Mouse (Mus musculus) mesoderm, embryonic 11.5 days (tissue): ENCODE data around the gene BC049715.
A peak's percentile ranks its signal among the peaks of the same experiment; 100 is the strongest.
"Not testable (repeated sequence)": the region's sequence is repeated elsewhere in the genome, so short reads cannot be mapped to it uniquely, and the experiment has no call there.

Source experiments
- DNase-seq: peaks from one replicate; pipeline ENCODE4 v3.0.0-alpha.2; 2012; ENCODE audit warnings: low read depth, low spot score

BC049715 gene

GRCm38 (mm10) chr6:136827516-136827880 lies at the start of gene BC049715:
BC049715 (plus strand) TSS chr6:136827626.
- DNase-seq, result no peak

DNA sequence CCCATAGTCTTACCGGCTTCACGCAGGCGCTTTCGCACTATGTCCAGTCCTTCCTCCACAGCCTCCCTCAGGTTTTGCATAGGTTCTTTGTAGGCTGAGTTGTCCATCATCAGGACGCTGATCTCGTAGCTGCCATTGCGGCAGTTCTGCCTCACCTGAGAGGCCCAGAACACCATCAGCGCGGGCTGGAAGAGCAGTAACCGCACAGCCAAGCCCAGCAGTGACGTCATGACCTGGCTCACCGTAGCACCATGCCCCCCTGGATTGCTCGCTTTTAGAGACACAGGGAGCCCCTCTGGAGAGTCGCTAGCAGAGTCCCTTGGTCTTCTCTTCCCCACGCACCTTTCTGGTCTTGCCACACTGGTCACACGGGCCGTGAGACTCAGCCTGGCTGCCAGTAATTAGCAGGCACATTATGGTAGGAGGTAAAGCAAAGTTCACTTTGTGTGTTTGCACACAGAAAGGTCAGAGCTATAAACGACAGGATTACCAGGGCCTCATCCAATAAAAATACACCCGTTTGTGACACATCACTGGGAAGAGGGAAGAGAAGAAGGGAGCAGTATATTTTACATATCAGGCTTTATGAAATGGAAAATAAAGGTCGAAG lies 45.9 kb upstream of the BC049715 start, which contains the start of gene Gucy2c:
TSS of gene Gucy2c (minus strand) at position 389 of the 610 bp plus-strand sequence.
- DNase-seq, result no peak

- no peak for DNase-seq
Observed at GRCm38 (mm10) chr6:136782146-136782545, 45.3 kb upstream of the BC049715 start.

DNA sequence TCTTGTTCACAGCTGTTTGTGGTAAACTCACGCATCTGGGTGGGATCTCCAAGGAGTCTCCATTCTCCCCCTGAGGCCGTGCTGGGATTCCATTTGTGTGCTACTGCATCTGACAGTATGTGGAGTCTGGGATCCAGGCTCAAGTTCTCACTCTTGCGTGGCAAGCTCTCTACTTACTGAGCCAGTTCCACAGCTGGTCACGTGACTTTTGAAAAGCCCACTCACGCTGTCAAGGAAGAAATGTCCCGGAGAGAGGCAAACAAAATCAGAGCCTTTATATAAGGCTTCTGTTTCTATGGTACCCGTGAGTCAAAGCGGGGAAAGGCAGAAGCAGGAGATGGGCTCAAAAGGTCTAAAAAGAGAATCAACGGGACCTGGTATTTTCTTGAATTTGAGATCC lies 44.7 kb upstream of the BC049715 start:
- DNase-seq, result no peak

- DNase-seq, result no peak
Observed at GRCm38 (mm10) chr6:136789391-136789971, 37.9 kb upstream of the BC049715 start.

DNA sequence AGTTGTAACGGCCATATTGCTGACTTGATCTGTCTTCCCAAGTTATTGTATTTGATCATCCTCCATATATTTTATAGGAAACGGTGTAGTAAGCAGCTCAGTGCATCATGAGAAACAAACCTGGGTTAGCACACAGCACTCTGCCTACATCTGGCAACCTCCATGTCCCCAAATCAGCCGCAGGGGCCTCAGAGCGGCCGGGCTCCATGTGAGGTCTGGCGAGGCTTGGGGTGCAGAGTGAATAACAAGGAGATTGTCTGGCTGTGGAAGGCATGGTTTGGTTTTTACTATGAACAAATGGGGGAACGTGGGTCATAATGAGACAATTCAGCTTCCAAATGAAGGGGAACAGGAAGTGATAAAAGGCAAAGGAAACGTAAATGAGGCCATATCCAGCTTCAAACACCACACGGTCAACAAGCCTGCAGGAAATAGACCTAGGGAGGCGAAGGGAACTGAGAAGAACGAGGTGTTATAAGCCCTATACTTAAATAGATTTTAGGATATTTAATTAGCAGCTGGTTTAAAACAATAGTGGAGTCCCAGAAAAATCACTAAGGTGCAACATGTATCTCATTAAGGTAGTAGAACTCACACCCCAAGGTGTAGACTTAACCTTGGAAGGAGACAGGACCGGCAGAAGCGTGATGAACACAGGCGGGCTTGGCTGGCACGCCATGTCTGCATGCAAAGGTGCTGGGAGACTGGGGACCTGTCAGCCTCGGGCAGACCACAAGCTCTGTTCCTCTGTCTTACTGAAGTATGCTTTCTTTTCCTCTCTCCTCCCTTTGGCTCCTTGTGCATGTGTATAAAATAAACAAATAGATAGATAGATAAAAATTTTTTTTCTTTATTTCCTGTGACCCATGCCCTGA lies 34.3 kb upstream of the BC049715 start:
- no peak for DNase-seq

- no peak for DNase-seq
Observed at GRCm38 (mm10) chr6:136793831-136794525, 33.4 kb upstream of the BC049715 start.

DNA sequence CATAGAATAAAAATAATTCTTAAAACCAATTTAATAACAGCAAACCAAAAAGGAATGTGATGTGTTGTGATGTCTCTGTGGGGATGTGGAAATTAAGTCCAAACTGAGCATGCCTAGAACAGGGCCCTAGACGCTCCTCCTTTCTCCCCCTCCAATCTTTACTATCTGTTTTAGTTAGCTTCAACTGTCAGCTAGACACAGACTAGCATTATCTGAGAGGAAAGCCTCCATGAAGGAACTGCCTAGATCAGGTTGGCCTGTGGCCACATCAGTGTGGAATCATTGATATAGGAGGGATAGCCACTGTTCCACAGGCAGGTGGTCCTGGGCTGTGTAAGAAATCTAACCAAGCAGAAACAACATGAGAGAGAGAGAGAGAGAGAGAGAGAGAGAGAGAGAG lies 32.3 kb upstream of the BC049715 start:
- DNase-seq, result no peak

- no peak for DNase-seq
Observed at GRCm38 (mm10) chr6:136795850-136796249, 31.6 kb upstream of the BC049715 start.

- not testable (repeated sequence) for DNase-seq
Observed at GRCm38 (mm10) chr6:136797874-136798693, 29.3 kb upstream of the BC049715 start.

- DNase-seq, result no peak
Observed at GRCm38 (mm10) chr6:136800710-136801109, 26.7 kb upstream of the BC049715 start.

DNA sequence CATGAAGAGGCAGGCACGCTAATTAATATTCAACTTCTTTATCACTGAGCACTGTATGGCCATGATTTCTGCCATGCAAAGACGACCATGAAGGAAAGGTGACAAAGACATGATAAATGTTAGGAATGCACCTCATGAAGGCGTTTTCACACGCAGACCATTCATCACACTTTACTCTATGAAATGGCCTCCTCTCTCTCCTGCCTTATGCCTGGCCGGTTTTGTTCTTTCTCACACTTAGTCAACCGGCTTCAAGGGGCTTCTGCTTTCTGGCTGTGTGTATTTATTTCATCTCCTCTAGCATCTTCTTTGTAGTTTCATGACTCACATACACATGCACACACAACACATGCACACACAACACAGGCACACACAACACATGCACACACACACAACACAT lies 26.2 kb upstream of the BC049715 start:
- DNase-seq, result no peak

DNA sequence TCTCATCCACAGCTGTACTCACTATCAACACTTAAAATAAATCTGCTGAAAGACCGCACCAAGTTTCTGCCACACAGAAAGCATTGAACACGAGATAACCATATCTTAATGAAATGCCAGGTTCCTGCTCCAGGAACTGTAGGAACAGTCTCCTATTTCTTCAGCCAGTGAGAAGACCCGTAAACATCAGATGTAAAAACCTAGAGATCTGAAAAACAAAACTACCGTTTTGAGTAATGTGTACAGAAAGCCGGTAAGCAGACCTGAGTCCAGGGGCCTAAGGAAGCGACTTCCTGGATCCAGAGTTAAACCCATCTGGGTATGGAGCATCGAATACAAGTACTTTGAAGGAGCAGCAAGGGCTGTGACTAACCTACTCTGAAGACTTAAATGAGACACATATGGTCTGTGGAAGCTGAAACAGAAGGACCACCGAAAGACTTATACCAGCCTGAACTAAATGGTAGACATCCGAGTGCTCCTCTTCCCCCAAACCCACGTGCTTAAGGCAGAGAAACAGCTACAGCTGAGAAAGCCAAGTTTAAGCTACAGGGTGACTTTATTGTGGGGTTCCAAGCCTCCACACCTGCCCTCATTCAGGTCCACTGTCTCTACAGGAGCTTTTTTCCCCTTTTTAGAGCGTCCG lies 24.2 kb upstream of the BC049715 start:
- DNase-seq, result no peak

- DNase-seq, result peak; percentile 98
Observed at GRCm38 (mm10) chr6:136803739-136804633, 23.4 kb upstream of the BC049715 start, which contains the start of gene Hist4h4. Hist4h4 (minus strand) TSS chr6:136804415.

- DNase-seq, result no peak
Observed at GRCm38 (mm10) chr6:136804705-136805408, 22.6 kb upstream of the BC049715 start.

- DNase-seq, result no peak
Observed at GRCm38 (mm10) chr6:136805409-136805775, 22.0 kb upstream of the BC049715 start.

- DNase-seq, result no peak
Observed at GRCm38 (mm10) chr6:136806819-136807218, 20.6 kb upstream of the BC049715 start.

DNA sequence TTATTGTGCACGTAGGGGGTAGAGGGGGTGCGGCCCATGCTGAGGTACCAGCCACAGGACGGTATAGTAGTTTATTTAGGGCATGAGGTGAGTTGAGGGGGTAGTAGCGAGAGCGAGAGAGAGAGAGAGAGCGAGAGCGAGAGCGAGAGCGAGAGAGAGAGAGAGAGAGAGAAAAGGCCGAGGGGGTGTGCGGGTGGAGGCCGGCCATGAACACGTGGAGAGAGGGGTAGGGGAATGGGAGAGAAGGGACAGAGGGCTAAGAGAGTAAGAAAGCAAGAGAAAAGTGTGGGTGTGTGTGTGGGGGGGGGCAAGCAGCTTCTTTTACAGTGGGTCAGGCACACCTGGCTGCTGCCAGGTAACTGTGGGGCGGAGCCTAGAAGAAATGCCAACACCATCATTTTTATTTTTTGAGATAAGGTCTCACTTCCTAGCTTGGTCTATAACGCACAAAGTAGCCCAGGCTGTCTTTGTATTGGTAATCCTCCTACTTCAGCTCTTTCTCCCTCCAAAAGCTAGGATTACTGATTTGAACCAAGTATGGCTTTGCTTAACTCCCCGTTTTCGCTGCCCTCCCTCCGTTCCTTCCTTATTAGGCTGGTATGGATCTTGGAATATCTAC lies 19.9 kb upstream of the BC049715 start:
- DNase-seq, result no peak
